Mouse (Mus musculus) neutrophil, adult 5-6 weeks (primary cell): ENCODE data around the gene Nedd1. TPM values are rescaled to one million over a fixed set of nuclear protein-coding genes. Genes with fewer than 3 reads are reported as not detected.
A peak's percentile ranks its signal among the peaks of the same experiment; 100 is the strongest.

ENCODE experiments used
- ATAC-seq: fragments of 151-379, 151-347 bp; 2 replicates; pipeline ENCODE4 v1.8.0; 2017; ENCODE audit warnings: mild to moderate bottlenecking, moderate TSS enrichment; ENCODE audit not compliant: insufficient number of reproducible peaks, poor library complexity, low FRiP score, severe bottlenecking; ENCODE audit errors: extremely low read depth
- total RNA-seq: library from RNA; stranded (forward); fragments of 200-1000 nt; gene quantifications from 2 replicates; pipeline ENCODE4 v1.2.3, GENCODE M21; 2017

Gene Nedd1
- 16.7 and 17.1 TPM in 2 replicates for total RNA-seq

DNA sequence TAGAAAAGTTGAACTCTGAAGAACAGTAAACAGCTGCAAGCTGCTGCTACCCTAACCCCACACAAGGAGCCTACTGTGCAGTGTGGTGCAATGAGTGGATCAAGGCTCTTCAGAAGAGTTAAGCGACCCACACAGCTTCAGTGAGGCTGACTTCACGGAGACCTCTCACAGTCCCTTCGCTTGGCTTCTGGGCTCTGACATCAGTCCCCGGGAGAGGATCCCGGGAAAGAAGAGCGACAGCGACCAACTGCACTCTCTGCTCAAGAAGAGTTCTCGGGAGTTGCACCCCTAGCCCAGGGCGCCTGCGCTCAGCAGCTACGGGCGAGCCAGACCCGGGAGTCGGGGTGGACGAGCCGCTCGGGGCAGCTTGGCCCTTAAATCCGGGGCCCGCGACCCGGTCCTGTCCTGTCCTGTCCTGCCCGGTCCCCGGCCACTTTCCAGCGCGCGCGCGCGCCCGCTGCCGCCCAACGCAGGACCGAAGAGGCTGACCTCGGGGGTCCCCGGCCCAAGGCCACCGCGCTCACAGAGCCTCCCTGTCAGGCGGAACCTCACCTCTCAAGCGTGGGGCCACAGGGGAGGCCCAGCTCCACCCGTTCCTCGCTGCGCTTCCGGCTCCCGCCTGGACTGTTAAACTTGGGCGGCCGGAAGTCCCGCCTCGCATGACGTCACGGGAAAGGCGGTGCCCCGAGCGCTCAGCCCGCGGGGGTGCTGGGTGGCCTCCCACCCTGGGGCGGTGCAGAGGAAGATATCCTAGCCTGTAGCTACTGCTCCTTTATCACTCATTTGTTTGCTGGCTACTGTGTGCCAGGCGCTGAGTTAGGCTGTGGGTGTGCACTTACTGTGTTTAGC is at the start of gene Nedd1:
Gene Nedd1 (minus strand): TSS at position 650 of the 849 bp plus-strand sequence.
- ATAC-seq = peak; percentile 93

DNA sequence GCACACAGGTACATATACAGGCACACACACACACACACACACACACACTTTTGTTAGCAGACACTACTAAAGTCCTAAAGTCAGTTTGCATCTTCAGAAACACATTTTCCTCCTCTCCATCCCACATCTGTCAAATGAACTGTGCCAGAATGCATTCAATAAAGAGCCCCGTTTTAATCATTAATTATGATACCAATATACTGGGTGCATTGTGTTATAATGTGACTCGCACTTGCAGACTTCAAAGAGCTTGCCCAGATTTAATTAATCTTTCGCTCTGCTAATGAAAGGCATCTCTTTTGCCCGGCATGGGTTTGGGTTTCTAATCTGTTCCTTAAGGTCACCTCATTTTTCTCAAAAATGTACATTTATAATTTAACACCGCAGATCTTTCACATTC is 32.1 kb upstream of the Nedd1 start:
- no peak for ATAC-seq

DNA sequence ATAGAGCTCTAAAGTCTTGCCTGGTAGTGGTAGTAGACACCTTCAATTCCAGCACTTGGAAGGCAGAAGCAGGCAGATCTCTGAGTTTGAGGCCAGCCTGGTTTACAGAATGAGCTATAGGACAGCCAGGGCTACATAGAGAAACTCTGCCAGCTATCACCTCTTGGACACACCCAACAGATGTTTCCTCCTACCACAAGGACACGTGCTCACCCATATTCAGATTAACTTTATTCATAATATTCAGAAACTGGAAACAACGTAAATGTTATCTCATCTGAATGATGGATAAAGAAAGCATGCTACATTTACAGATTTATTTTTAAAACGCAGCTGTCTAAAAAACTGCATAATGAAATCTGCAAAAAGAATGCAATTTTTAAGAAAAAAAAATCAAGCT is 8.1 kb upstream of the Nedd1 start:
- ATAC-seq = no peak

DNA sequence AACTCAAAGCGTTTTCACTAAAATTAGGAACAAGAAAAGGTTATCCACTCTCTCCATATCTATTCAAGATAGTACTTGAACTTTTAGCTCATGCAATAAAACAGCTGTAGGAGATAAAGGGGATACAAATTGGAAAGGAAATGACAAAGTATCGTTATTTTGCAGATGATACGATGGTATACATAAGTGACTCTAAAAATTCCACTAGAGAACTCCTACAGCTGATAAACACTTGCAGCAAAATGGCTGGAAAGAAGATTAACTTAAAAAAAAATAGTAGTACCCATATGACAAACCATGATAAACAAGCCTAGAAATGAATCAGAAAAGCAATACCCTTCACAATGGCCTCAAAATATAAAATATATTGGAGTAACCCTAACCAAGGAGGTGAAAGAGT is 6.5 kb upstream of the Nedd1 start:
- ATAC-seq = no peak

DNA sequence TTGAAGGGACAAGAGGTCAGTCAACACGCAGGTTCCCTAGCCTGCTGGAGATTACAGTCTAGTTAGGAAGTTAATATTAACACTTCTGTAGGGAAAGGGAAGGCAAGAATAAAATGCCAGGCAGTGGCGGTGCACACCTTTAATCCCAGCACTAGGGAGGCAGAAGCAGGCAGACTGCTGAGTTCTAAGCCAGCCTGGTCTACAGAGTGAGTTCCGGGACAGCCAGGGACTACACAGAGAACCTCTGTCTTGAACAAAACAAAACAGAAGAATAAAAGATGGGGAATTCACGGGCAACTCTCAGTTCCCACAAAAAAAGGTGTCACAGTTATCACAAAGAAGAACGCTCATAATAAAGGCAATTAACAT is 384 bp upstream of the Nedd1 start:
- ATAC-seq = no peak

DNA sequence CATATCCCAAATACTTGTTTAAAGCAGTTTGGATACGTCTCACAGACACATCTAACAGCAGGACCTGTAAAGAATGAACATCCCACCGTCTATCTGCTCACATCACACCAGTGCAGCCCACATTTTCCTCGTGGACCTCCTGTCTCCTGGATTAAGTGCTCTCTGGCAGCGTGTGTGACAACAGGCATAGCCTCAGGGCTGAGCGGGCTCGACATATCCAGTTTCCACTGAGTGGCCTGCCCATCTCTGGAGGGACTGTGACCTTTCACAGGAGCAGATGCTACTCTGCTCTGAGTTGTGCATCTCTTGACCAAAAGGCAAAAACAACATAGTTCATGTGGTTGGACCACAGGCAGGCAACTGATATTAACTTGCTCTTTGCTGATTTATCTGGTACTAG is 23.2 kb downstream of the Nedd1 start:
- ATAC-seq = no peak

DNA sequence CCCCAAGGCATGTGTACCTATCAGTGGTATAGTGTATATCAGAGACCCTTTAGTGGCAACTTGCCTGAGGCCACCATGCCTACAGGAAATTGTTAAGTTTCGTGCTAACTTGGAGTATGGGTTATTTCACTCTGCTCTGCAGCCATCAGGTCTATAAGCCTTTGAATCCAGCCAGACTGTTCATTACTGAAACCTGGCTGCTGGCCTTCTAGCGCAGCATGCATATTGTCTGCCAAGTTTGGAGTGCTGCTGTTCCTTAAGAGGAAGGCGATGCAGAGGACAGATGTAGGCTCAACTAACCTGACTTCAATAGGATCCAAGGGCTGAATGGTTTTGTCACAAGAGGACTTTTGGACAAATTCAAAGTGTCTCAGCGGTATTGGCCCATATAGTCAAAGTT is 47.2 kb downstream of the Nedd1 start:
- no peak for ATAC-seq

DNA sequence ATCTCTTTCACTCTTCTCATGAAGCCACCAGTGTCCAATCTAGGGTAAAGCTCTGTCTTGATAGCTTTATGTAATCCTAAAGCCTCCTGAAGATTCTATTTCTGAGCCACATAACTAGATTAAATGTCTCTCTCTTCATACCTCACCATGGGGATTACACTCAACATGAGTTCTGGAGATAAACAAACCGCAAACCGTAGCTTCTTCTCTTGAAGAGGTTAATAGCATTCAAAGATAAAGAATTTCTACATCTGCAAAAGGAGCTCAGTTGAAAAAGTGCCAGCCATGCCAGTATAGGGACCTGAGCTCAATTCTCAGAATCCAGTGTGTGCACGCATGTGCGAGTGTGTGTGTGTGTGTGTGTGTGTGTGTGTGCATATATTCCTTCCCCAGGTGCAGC is 50.3 kb downstream of the Nedd1 start:
- no peak for ATAC-seq

DNA sequence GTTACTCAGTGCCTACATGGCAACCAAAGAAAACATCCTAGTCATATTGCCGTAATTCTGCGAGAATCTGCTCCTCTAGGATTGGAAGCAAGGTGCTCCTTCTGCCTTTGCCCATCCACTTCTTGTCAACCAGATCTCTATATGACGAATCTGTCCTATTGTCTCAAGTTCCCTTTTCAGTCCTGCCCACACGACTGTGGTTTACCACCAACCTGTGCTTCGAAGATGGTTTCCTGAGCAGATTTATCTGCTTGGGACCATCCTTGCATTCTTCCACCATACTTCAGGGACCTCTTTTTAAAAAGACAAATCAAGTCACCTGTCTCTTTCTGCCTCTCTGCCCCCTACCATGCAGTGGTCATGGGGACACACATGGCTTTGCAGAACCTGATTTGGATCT is 56.9 kb downstream of the Nedd1 start:
- ATAC-seq = no peak

DNA sequence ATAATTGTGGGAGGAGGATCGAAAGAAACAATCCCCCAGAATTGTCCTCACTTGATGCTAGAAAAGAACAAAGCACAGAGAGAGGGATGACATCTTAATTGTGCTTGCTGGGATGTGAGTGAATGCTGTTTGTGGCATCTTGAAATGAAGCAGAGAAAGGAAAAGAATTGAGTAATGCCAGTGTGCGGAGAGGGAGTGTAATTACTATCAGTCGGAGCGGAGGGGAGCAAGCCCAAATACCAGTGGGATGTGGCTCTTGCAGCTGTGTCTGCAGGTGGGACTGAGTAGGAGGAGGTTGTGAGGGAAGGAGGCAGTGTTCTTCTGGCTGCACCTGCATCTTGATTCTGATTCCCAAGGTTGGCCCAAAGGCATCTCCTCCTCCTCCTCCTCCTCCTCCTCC is 69.0 kb downstream of the Nedd1 start:
- ATAC-seq = no peak

DNA sequence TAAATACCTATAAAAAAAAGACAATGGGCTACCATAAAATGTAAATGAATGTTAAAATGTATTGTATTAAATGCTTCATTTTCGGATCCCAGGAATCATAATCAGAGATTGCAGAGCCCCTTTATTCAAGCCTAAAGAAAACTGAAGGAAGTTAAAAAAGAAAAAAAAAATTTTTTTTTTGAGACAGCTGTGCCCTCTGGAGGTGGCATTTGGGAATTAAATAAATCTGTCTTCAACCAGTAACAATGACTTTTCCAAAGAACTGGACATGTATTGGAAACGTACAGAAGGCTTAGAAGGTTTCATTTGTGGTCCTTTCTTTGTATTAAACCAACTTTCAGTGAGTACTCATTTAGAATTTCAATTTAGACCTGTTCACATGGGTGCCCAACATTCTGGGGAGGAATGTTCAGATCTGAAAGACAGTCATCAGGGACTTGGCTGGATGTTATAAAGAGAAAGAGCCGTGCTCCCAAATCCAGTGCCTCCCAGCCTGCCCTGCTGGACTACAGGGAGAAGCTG is 69.8 kb downstream of the Nedd1 start:
- ATAC-seq = no peak

DNA sequence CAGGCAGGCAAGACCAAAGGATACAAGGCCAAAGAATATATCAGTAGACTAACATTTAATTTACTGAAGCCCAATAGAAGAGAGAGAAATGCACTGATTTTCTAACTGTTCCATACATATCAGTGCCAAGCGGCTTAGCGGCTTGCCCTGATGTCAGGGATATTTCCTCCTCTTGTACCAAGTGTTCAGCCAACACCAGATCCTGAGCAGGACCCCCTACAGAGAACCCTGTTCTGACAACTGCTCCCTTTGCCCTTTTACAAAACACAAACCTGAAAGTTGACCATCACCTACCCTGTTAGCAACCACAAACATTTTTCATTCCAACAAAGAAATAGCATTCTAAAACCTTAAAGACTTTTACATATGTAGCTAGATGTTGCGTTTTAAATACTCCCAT is 71.0 kb downstream of the Nedd1 start:
- no peak for ATAC-seq

DNA sequence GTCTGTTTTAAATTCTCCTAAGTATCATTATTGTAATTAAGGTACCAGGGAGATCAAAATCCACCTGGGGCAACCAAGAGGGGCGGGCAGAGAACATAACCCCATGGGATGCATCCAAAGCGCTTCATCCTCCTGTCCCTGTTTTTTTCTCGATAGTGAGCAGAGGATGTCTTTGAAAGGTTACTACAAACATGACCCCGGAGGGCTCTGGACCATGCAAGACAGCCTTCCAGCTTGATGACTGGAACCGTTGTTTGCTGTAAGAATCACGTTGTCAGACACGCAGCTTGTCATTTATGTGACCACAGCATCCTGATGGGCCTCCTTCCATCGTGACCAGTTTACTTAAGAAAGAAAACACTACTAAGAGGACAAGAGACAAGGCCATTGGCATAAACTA is 73.1 kb downstream of the Nedd1 start:
- ATAC-seq = no peak

DNA sequence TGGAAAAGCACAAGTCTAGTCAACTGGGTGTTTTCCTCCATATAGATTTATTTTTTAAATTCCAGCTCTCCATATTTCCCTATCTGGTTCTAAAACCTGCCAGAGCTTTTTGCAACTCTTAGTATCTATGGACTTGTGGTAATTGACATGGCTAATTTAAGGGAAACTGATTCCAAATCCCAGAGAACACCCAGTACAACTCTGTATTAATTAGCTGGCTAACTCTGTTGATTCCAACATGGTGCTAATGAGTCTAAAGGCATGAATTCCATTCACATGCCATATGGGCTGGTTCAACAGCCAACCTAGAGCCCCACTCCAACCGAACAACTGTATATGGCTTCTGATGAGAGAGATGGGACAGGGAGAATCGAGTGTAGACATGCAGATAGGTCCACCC is 74.5 kb downstream of the Nedd1 start:
- ATAC-seq = no peak

DNA sequence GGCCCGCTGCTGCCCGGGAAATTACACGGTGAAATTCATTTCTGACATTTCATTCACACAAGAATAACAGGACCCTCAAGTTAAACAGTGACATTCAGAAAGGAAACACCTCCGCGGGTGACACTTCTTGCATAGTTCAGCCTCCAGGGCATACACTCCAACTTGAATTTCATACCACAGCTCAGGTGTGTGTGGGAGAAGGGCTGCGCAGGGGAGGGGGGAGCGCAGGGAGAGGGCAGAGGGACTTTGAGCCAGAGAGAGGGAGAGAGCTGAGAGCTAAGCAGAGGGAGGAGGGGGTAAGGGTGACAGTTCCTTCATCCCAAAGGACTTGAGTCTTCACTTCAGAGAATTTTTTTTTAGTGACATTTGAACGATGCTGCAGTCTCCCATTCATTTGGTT is 78.2 kb downstream of the Nedd1 start:
- ATAC-seq = no peak

DNA sequence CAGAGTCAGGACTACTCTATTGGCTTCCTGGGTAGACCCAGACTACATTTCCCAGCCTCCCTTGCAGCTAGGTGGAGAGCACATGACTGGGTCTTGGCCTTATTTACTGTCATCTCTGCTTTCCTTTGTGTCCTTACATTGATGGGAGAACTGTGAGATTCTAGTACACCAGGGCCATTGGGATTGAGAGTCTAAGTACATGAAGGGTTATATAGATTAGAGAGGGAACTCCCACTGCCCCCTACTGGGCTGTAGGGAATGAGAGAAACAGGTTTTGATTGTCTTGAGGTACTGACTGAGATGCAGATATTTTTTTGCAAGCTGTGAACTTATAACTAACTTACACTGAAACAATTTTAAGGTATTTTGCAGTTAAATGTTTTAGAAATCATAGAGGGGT is 81.2 kb downstream of the Nedd1 start:
- no peak for ATAC-seq
